Mouse (Mus musculus): ENCODE results near the gene Rnf148. TPM values are rescaled to one million over a fixed set of nuclear protein-coding genes. Genes with fewer than 3 reads are reported as not detected.

Gene Rnf148
- polyA plus RNA-seq (2012; ENCODE audit: low replicate concordance) = not detected in 2 replicates

DNA sequence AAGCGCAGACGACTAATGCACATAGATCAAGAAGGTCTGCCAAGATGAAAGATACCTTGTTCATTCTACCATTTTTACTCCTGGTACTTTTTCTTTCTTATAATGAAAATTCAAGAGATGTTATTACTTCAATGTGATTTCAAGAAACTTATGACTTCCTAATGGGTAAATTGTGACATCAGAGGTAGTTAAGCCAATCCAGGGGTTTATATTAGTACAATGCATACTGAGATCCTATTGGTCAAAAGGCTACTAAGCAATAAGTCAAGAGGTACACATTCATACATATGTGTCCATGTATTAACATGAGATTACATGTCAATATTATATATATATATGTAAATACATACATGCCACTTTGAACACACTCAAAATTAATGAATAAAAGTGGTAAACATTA is at the start of gene Rnf148:
Gene Rnf148, minus strand, starts transcription at position 101 of the 400 bp plus-strand sequence.

DNA sequence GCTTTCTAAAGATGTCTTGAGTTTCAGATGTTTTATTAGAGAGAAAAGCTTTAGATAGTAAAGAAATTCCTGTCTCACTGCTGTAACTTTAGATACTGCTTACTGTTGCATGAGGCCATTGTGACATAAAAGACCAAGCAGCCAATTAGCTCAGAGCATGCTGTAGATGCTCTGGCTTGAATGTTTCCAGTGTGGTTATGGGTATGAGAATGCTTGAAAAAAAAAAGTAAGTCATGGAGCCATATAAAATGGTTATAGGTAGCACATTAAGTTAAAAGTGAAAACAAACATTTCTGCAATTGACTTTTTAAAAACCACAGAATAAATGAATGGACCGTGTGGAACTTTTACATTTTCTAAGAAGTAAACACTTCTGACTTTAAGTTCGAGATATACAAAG is 4.7 kb downstream of the Rnf148 start, which contains the start of gene Rnf133:
Gene Rnf133, minus strand, starts transcription at position 101 of the 400 bp plus-strand sequence.

Other genes starting within 250 kb of the Rnf148 start
- gene Rnf133, start 4.8 kb downstream of the Rnf148 start, polyA plus RNA-seq (2012; ENCODE audit: low replicate concordance) = not detected in 2 replicates
- 0.14 and 0.21 TPM in 2 replicates for gene Cadps2, start 184.3 kb upstream of the Rnf148 start, polyA plus RNA-seq (2012; ENCODE audit: low replicate concordance)

Data from leukemia stem cell, adult 10-12 weeks (primary cell).